Mouse (Mus musculus) Muller cell, postnatal 12 days (primary cell): ENCODE results near the gene Crabp2.

Source experiments
- DNase-seq: peaks from one replicate; pipeline ENCODE4 v3.0.0-alpha.2; 2015; ENCODE audit errors: inconsistent ontology term

The Crabp2 gene

GRCm38 (mm10) chr3:87984094-87984493 is 35.6 kb downstream of the Crabp2 start:
- DNase-seq: no peak

- peak; percentile 87 for DNase-seq
Measured at GRCm38 (mm10) chr3:87985505-87986320, 37.2 kb downstream of the Crabp2 start.

GRCm38 (mm10) chr3:87986868-87987267 is 38.4 kb downstream of the Crabp2 start:
- DNase-seq: peak; percentile 99

GRCm38 (mm10) chr3:87987633-87988032 is 39.2 kb downstream of the Crabp2 start:
- DNase-seq: peak; percentile 76

- DNase-seq: no peak
Measured at GRCm38 (mm10) chr3:87988068-87988467, 39.6 kb downstream of the Crabp2 start.

GRCm38 (mm10) chr3:87989935-87990334 is 41.5 kb downstream of the Crabp2 start:
- no peak for DNase-seq

GRCm38 (mm10) chr3:87993436-87993835 is 45.0 kb downstream of the Crabp2 start:
- DNase-seq: peak; percentile 46

GRCm38 (mm10) chr3:87995331-87995730 is 46.9 kb downstream of the Crabp2 start:
- DNase-seq: no peak

GRCm38 (mm10) chr3:87996401-87996800 is 47.9 kb downstream of the Crabp2 start:
- no peak for DNase-seq

- peak; percentile 65 for DNase-seq
Measured at GRCm38 (mm10) chr3:87996971-87997614, 48.6 kb downstream of the Crabp2 start.

GRCm38 (mm10) chr3:87998747-87999146 is 50.3 kb downstream of the Crabp2 start:
- DNase-seq: no peak

- no peak for DNase-seq
Measured at GRCm38 (mm10) chr3:87999243-87999895, 50.9 kb downstream of the Crabp2 start.

- DNase-seq: peak; percentile 52
Measured at GRCm38 (mm10) chr3:88000181-88000580, 51.7 kb downstream of the Crabp2 start, which contains the start of gene Bcan. TSS of gene Bcan (minus strand) at chr3:88000230.

- DNase-seq: no peak
Measured at GRCm38 (mm10) chr3:88000816-88001595, 52.5 kb downstream of the Crabp2 start.

- no peak for DNase-seq
Measured at GRCm38 (mm10) chr3:88002291-88002976, 54.0 kb downstream of the Crabp2 start.
